Mouse (Mus musculus) kidney, postnatal 0 days (tissue): ENCODE data around the gene Zc3h12d. TPM values are rescaled to one million over a fixed set of nuclear protein-coding genes. Genes with fewer than 3 reads are reported as not detected.

Experiments
- ATAC-seq: fragments of 200-750 bp; cut with Nextera tagmentation; replicated peaks from 2 replicates; pipeline ENCODE4 v1.8.0; 2017; ENCODE audit warnings: low read depth, moderate number of reproducible peaks, moderate TSS enrichment, moderate library complexity; ENCODE audit not compliant: low FRiP score
- DNase-seq: peaks from one replicate; pipeline ENCODE4 v3.0.0-alpha.2; 2016; ENCODE audit warnings: low spot score
- H3K27ac ChIP-seq: fragments of 300-500 bp; sonication (generic); 2 replicates; pipeline ENCODE4 v1.5.1; 2014; ENCODE audit warnings: mild to moderate bottlenecking
- H3K27me3 ChIP-seq: fragments of 300-500 bp; sonication (generic); 2 replicates; pipeline ENCODE4 v1.6.1; 2014; ENCODE audit warnings: low read length, mixed read lengths; ENCODE audit not compliant: insufficient read depth
- H3K36me3 ChIP-seq: fragments of 300-500 bp; sonication (generic); 2 replicates; pipeline ENCODE4 v1.6.1; 2014; ENCODE audit warnings: low read length, mixed read lengths; ENCODE audit not compliant: insufficient read depth
- H3K4me1 ChIP-seq: fragments of 300-500 bp; sonication (generic); replicated peaks from 2 replicates; pipeline ENCODE4 v1.6.1; 2014; ENCODE audit warnings: antibody characterized with exemption, low read length, mixed read lengths; ENCODE audit not compliant: insufficient read depth
- H3K4me2 ChIP-seq: fragments of 300-500 bp; sonication (generic); 2 replicates; pipeline ENCODE4 v1.6.1; 2014; ENCODE audit warnings: mild to moderate bottlenecking, low read length, moderate library complexity, mixed read lengths
- H3K4me3 ChIP-seq: fragments of 300-500 bp; sonication (generic); replicated peaks from 2 replicates; pipeline ENCODE4 v1.5.1; 2014; ENCODE audit warnings: low read depth, low read length
- H3K9ac ChIP-seq: fragments of 300-500 bp; sonication (generic); 2 replicates; pipeline ENCODE4 v1.6.1; 2014; ENCODE audit warnings: low read depth, low read length
- H3K9me3 ChIP-seq: fragments of 300-500 bp; sonication (generic); replicated peaks from 2 replicates; pipeline ENCODE4 v1.6.1; 2016; ENCODE audit warnings: low read length, inconsistent platforms, mixed read lengths
- CTCF ChIP-seq: IDR thresholded peaks from 2 replicates; pipeline ENCODE4 v1.5.1; 2016; ENCODE audit warnings: antibody characterized with exemption, low read depth, mild to moderate bottlenecking, moderate library complexity
- WGBS: fragments of 180-500 bp; shearing (Covaris S2); extraction: QIAGEN DNeasy Blood & Tissue Kit; methylation state at CpG from one replicate; pipeline ENCODE4 v1.1.7; 2014; 5-methylcytosine and 5-hydroxymethylcytosine counted together
- polyA plus RNA-seq: library from polyadenylated mRNA; unstranded; fragments of >200 nt; fragmentation: Nextera tagmentation; extraction: Ambion mirVana; gene quantifications from 2 replicates; pipeline ENCODE4 v1.2.1, GENCODE M21; 2015

The Zc3h12d gene
- polyA plus RNA-seq, 1 experiment from 2014 or later, result 0.29 TPM

DNA sequence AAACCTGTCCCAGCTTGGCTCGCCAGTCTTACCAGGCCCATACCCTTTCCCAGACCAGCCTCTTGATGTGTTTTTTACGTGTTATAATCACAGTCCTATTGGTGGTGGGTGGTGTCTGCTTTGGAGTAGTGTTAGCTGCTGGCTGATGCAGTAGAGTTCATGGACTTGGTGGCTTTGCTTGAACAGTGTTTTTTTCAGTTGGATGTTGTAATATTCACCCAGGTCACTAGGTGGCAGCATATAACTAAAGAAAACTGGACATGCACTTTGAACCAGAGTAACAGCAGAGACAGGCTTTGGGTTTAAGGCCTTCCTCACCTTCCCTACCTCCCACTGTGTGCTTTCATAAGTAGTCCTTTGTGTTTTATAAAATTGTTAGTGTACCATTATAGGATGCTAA lies 22.3 kb upstream of the Zc3h12d start:
- Histone ChIP-seq H3K4me1 (no peaks in the 10 kb centered on the region), H3K4me2 (no peak overlapping the region), H3K27ac (no peak overlapping the region), H3K9ac (no peak overlapping the region), H3K4me3 (no peak overlapping the region), H3K27me3 (no peaks in the 10 kb centered on the region), H3K9me3 (no peaks in the 10 kb centered on the region), H3K36me3 (peaks cover 42% of the 10 kb centered on the region)
- DNase-seq, result peak; percentile 85
- peak; percentile 84 for TF ChIP-seq CTCF
- WGBS, result 50% methylated on average over 2 of the region's 2 CpGs
- no peak for ATAC-seq

DNA sequence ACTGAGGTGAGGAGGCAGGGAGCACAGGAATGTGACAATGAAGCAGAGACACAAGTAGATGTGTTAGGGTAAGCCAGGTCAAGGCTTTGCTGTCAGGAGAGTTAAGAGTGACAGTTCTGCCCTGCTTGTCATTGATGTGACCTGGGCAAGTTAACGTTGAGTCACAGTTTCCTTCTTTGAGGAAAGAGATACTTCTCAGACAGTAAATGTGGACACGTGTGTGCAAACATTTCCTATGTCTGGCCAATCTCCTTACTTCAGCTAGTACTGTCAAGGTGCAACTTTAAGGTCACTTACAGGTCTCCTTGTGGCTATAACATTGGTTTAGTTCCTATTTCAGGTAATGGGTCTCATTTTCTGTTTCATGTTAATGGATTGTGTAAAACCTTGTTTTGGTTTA lies 15.8 kb upstream of the Zc3h12d start:
- ATAC-seq (no peak), DNase-seq (no peak)
- H3K9me3 ChIP-seq, result no peaks in the 10 kb centered on the region
- no peak overlapping the region for H3K4me2 ChIP-seq
- no peaks in the 10 kb centered on the region for H3K4me1 ChIP-seq
- H3K4me3 ChIP-seq, result no peak overlapping the region
- H3K27me3 ChIP-seq, result no peaks in the 10 kb centered on the region
- no peak for TF ChIP-seq CTCF
- peaks cover 27% of the 10 kb centered on the region; the same call in 1 of the 2 replicates for H3K36me3 ChIP-seq
- H3K27ac ChIP-seq, result no peak overlapping the region
- H3K9ac ChIP-seq, result no peak overlapping the region
- 80% methylated on average over 2 of the region's 2 CpGs for WGBS

DNA sequence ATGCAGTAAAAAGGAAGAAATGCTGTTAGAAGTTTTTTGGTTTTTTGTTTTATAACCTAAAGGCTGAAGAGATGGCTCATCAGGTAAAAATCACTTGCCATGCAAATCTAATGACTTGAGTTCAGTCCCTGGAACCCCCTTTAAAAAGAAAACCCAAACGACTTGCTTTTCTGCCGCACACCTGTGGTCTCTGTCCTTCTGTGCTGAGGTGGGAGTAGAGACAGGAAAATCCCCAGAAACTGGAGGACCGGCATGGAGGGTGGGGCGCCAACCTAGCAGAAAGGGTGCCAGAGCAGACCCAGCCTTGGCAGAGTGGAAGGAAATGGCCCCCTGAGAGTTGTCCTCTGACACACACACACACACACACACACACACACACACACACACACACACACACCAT lies 13.6 kb upstream of the Zc3h12d start:
- no peaks in the 10 kb centered on the region for H3K9me3 ChIP-seq
- no peak overlapping the region for H3K27ac ChIP-seq
- no peaks in the 10 kb centered on the region for H3K27me3 ChIP-seq
- H3K4me1 ChIP-seq, result no peaks in the 10 kb centered on the region
- H3K4me2 ChIP-seq, result no peak overlapping the region
- H3K4me3 ChIP-seq, result no peak overlapping the region
- DNase-seq (no peak), ATAC-seq (no peak)
- no peak overlapping the region for H3K9ac ChIP-seq
- 87% methylated on average over 4 of the region's 4 CpGs for WGBS
- TF ChIP-seq CTCF, result no peak
- H3K36me3 ChIP-seq, result peaks cover 29% of the 10 kb centered on the region

DNA sequence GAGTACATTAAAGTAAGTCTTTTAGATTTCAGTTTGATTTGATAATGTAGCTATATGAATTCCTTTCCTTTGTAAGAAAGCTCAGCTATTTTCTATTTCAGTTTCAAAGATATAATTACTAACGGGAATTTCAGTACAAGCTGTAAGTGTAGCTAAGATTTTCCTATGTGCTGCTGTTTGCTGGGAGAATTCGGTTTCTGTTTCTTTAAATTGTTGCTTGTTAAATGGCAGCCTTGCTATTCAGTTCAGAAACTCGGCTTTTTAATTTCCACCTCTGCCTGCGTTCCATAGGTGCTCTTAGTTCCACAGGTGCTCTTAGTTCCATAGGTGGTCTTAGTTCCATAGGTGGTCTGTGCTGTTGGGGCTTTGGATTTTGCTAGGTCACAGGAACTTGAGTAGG lies 13.1 kb upstream of the Zc3h12d start:
- H3K9me3 ChIP-seq, result no peaks in the 10 kb centered on the region
- H3K27ac ChIP-seq, result no peak overlapping the region
- TF ChIP-seq CTCF, result no peak
- no peaks in the 10 kb centered on the region for H3K4me1 ChIP-seq
- H3K4me2 ChIP-seq, result no peak overlapping the region
- H3K4me3 ChIP-seq, result no peak overlapping the region
- no peak overlapping the region for H3K9ac ChIP-seq
- H3K27me3 ChIP-seq, result no peaks in the 10 kb centered on the region
- DNase-seq (no peak), ATAC-seq (no peak)
- H3K36me3 ChIP-seq, result peaks cover 29% of the 10 kb centered on the region
- WGBS, result 93% methylated on average over 4 of the region's 4 CpGs

DNA sequence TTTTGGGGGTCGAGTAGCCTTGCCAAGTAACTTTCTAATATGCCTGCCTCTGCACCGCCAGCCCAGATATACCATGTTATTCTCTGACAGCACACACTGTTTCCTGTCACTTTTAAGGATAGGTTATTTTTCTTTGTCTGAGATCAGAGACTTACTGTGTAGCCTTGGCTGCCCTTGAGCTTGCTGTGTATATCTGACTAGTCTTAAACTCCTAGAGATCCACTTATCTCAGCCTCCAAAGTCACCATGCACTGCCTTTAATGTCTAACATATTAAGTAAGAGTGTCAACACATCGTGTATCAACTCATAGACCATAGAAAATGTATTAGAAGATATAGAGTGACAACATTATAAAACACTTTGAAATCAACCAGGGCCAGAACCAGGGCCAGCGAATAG lies 12.7 kb upstream of the Zc3h12d start:
- Histone ChIP-seq H3K36me3 (peaks cover 26% of the 10 kb centered on the region), H3K27me3 (no peaks in the 10 kb centered on the region), H3K4me1 (no peaks in the 10 kb centered on the region), H3K9ac (no peak overlapping the region), H3K27ac (no peak overlapping the region), H3K4me3 (no peak overlapping the region), H3K4me2 (no peak overlapping the region), H3K9me3 (no peaks in the 10 kb centered on the region)
- 85% methylated on average over 4 of the region's 4 CpGs for WGBS
- TF ChIP-seq CTCF, result no peak
- ATAC-seq, result no peak
- DNase-seq, result no peak

DNA sequence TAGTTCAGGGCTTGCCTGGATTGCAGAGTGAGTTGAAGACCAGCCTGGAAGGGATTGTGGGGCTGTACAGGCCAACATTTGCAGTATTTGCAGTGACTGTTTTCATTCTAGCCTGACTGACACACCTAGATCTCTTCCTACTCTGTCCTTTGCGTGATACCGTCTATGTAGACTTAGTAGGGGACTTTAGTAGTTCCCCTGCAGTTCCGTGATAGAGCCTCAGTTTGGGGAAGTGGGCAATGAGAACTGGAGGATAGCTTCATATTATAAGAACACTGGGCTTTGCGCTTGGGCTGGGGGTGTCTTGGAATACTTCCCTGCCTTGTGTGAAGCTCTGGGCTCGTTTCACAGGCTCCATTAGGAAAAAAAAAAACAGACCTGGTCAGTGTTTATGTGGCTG lies 12.1 kb upstream of the Zc3h12d start:
- Histone ChIP-seq H3K4me1 (no peaks in the 10 kb centered on the region), H3K27me3 (no peaks in the 10 kb centered on the region), H3K4me3 (no peak overlapping the region), H3K9me3 (no peaks in the 10 kb centered on the region), H3K36me3 (peaks cover 24% of the 10 kb centered on the region), H3K27ac (no peak overlapping the region), H3K4me2 (no peak overlapping the region), H3K9ac (no peak overlapping the region)
- no peak for TF ChIP-seq CTCF
- no peak for ATAC-seq
- no peak for DNase-seq
- WGBS, result 88% methylated on average over 5 of the region's 5 CpGs

DNA sequence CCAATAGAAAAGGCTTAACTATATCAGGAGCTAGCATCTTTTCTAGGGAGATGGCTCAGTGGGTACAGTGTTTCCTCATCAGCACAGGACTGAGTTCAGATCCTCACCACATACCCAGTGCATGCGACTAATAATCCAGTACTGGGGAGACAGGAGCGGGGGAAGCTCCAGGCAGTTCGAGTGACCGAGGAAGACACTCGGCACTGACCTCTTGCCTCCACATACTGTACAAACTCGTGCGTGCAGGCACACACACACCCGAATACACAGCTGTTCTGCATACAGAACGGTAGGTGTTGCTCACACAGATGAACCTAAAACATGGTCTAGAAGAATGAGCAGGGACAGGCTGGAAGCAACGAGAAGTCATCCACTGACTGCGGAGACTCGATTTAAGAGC lies 10.3 kb upstream of the Zc3h12d start:
- no peak for TF ChIP-seq CTCF
- DNase-seq (no peak), ATAC-seq (no peak)
- no peaks in the 10 kb centered on the region for H3K9me3 ChIP-seq
- H3K4me3 ChIP-seq, result no peak overlapping the region
- H3K9ac ChIP-seq, result no peak overlapping the region
- H3K4me2 ChIP-seq, result no peak overlapping the region
- H3K27ac ChIP-seq, result no peak overlapping the region
- WGBS, result 94% methylated on average over 12 of the region's 12 CpGs
- H3K36me3 ChIP-seq, result peaks cover 20% of the 10 kb centered on the region
- H3K27me3 ChIP-seq, result no peaks in the 10 kb centered on the region
- no peaks in the 10 kb centered on the region for H3K4me1 ChIP-seq
